Mouse (Mus musculus) spleen, adult 2 months (tissue): Measurements from ENCODE around the gene Lamp1. TPM values are rescaled to one million over a fixed set of nuclear protein-coding genes. Genes with fewer than 3 reads are reported as not detected.

Experiments used
- DNase-seq, 2 experiments: peaks; one replicate each; pipeline versions ENCODE4 v3.0.0 to v3.0.0-alpha.2; 2012 to 2021; ENCODE audit warnings: low spot score in 2 of 2, low read depth in 1 of 2
- H3K27ac ChIP-seq: fragments of 200-500 bp; 2 replicates; pipeline ENCODE4 v1.5.1; 2012; ENCODE audit warnings: low read length, inconsistent platforms; ENCODE audit not compliant: insufficient read depth
- H3K27me3 ChIP-seq: fragments of 200-500 bp; 2 replicates; pipeline ENCODE4 v1.6.1; 2012; ENCODE audit warnings: mild to moderate bottlenecking, moderate library complexity, low read length, inconsistent platforms; ENCODE audit not compliant: control insufficient read depth, insufficient read depth
- H3K36me3 ChIP-seq: fragments of 200-500 bp; 2 replicates; pipeline ENCODE4 v1.6.1; 2012; ENCODE audit warnings: mild to moderate bottlenecking, low read length, inconsistent platforms; ENCODE audit not compliant: control insufficient read depth, insufficient read depth
- H3K4me1 ChIP-seq: fragments of 200-500 bp; 2 replicates; pipeline ENCODE4 v1.6.1; 2011; ENCODE audit warnings: inconsistent platforms; ENCODE audit not compliant: control insufficient read depth, insufficient read depth, insufficient read length
- H3K4me3 ChIP-seq: fragments of 200-500 bp; 2 replicates; pipeline ENCODE4 v1.5.1; 2011; ENCODE audit warnings: mild to moderate bottlenecking, inconsistent platforms; ENCODE audit not compliant: insufficient read depth, insufficient read length; ENCODE audit errors: extremely low read depth
- CTCF ChIP-seq: fragments of 200-500 bp; IDR thresholded peaks from 2 replicates; pipeline ENCODE4 v1.5.1; 2011; ENCODE audit warnings: mild to moderate bottlenecking, inconsistent platforms; ENCODE audit not compliant: insufficient read depth, insufficient read length, insufficient replicate concordance; ENCODE audit errors: extremely low read depth
- POLR2A ChIP-seq: fragments of 200-500 bp; IDR thresholded peaks from 2 replicates; pipeline ENCODE4 v1.6.1; 2011; ENCODE audit warnings: low read depth, low read length, inconsistent platforms
- WGBS: fragments of 180-500 bp; shearing (Covaris S2); methylation state at CpG from one replicate; pipeline ENCODE4 v1.1.7; 2018; 5-methylcytosine and 5-hydroxymethylcytosine counted together
- polyA plus RNA-seq: library from polyadenylated mRNA; depleted of rRNA; stranded (reverse); fragments of >200 nt; gene quantifications from 2 replicates; pipeline ENCODE4 v1.2.3, GENCODE M21; 2012; rRNA removed

Gene Lamp1
- polyA plus RNA-seq, 1 experiment: 234 TPM

DNA sequence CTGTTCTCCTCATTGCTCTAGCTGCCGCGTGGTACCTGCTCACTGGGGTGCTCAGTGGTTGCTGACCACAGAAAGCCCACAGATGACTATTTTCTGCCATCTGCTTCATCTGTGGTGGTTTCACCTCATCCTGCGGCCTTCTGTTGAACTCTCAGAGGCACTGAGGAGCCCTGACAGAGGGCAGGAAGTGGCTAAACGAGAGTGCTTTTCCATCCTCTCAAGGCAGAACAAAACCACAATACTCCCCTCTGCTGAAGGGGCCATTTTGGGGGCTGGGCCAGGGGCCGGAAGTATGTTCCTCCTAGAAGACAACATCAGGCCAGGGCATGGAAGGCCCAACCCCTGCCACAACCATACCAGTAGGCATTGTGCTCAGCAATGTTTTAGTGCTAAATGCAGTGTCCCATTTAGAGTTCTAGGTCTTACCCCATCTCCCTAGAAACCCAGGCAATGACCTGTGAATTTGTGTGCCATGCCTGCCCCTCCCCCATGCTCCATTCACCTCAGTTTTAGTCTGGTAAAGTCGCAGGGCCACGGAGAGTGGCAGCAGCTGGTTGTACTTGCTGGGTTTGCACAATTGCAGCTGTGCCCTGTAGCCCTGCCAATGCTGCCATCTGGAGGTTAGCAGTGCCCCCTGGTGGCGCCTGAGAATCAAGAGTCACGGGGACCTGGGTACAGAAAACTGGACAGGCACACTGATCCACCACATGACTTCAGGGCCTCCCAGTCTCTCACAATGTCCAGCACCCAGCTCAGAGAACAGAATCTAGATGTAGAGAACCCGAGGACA, 54.7 kb downstream of the Lamp1 start:
- 0 out of 2 replicates have a peak overlapping the region, but pooled peaks have one; percentile 25 for H3K27ac ChIP-seq
- TF ChIP-seq CTCF: peak; percentile 69; the same call in 1 of the 2 replicates
- TF ChIP-seq POLR2A: no peak
- no peaks in the 10 kb centered on the region for H3K27me3 ChIP-seq
- H3K4me3 ChIP-seq: no peak overlapping the region
- no peaks in the 10 kb centered on the region for H3K36me3 ChIP-seq
- 4% methylated on average over 10 of the region's 10 CpGs for WGBS
- peak; percentile 68 to 77 for DNase-seq
- peaks cover 14% of the 10 kb centered on the region; the same call in 1 of the 2 replicates for H3K4me1 ChIP-seq

GRCm38 (mm10) chr8:13216386-13216785, 57.4 kb downstream of the Lamp1 start:
- Histone ChIP-seq H3K4me3 (no peak overlapping the region), H3K27me3 (no peaks in the 10 kb centered on the region), H3K27ac (no peak overlapping the region), H3K36me3 (no peaks in the 10 kb centered on the region), H3K4me1 (peaks cover 14% of the 10 kb centered on the region; the same call in 1 of the 2 replicates)
- 84% methylated on average over 8 of the region's 8 CpGs for WGBS
- no peak for DNase-seq
- TF ChIP-seq POLR2A (no peak), CTCF (no peak)

GRCm38 (mm10) chr8:13217093-13217492, 58.1 kb downstream of the Lamp1 start:
- DNase-seq: no peak
- 82% methylated on average over 5 of the region's 5 CpGs for WGBS
- peaks cover 14% of the 10 kb centered on the region; the same call in 1 of the 2 replicates for H3K4me1 ChIP-seq
- TF ChIP-seq POLR2A (no peak), CTCF (no peak)
- H3K36me3 ChIP-seq: no peaks in the 10 kb centered on the region
- no peak overlapping the region for H3K27ac ChIP-seq
- no peak overlapping the region for H3K4me3 ChIP-seq
- no peaks in the 10 kb centered on the region for H3K27me3 ChIP-seq

GRCm38 (mm10) chr8:13217986-13218385, 59.0 kb downstream of the Lamp1 start:
- TF ChIP-seq POLR2A (no peak), CTCF (no peak)
- no peak overlapping the region for H3K4me3 ChIP-seq
- H3K27ac ChIP-seq: no peak overlapping the region
- H3K36me3 ChIP-seq: no peaks in the 10 kb centered on the region
- no peaks in the 10 kb centered on the region for H3K27me3 ChIP-seq
- H3K4me1 ChIP-seq: peaks cover 14% of the 10 kb centered on the region; the same call in 1 of the 2 replicates
- no peak for DNase-seq

- H3K27ac ChIP-seq: no peak overlapping the region
- no peak for TF ChIP-seq POLR2A
- WGBS: 87% methylated on average over 4 of the region's 4 CpGs
Observed at GRCm38 (mm10) chr8:13218441-13218840, 59.5 kb downstream of the Lamp1 start.

GRCm38 (mm10) chr8:13224426-13224825, 65.5 kb downstream of the Lamp1 start:
- no peak for TF ChIP-seq CTCF
- TF ChIP-seq POLR2A: no peak
- H3K4me3 ChIP-seq: no peak overlapping the region
- no peaks in the 10 kb centered on the region for H3K36me3 ChIP-seq
- no peak for DNase-seq
- no peak overlapping the region for H3K27ac ChIP-seq
- no peaks in the 10 kb centered on the region for H3K27me3 ChIP-seq
- no peaks in the 10 kb centered on the region for H3K4me1 ChIP-seq
- 81% methylated on average over 9 of the region's 9 CpGs for WGBS

More at GRCm38 (mm10) chr8:13218441-13218840, 59.5 kb downstream of the Lamp1 start:
- Histone ChIP-seq H3K4me3 (no peak overlapping the region), H3K36me3 (no peaks in the 10 kb centered on the region), H3K27me3 (no peaks in the 10 kb centered on the region), H3K4me1 (peaks cover 9% of the 10 kb centered on the region; the same call in 1 of the 2 replicates)
- DNase-seq: no peak

Other genes with a start within 250 kb of the Lamp1 start
- gene F7, start 133.1 kb upstream of the Lamp1 start, polyA plus RNA-seq: 0.27 and 0.48 TPM in 2 replicates
- 2.5 and 2.7 TPM in 2 replicates for gene F10, start 121.9 kb upstream of the Lamp1 start, polyA plus RNA-seq
- 0.08 and 0.11 TPM in 2 replicates for gene Proz, start 98.2 kb upstream of the Lamp1 start, polyA plus RNA-seq
- 18.2 TPM in 2 replicates for gene Pcid2, start 53.7 kb upstream of the Lamp1 start, polyA plus RNA-seq
- gene Cul4a, start 53.5 kb upstream of the Lamp1 start, polyA plus RNA-seq: 31.3 and 31.6 TPM in 2 replicates
- gene Grtp1, start 41.5 kb downstream of the Lamp1 start, polyA plus RNA-seq: 1.1 and 1.6 TPM in 2 replicates
- gene Adprhl1, start 95.0 kb downstream of the Lamp1 start, polyA plus RNA-seq: 0.18 TPM in 1 of 2 replicates, not detected in the other
- 13.2 and 13.3 TPM in 2 replicates for gene Dcun1d2, start 129.0 kb downstream of the Lamp1 start, polyA plus RNA-seq
- 10.5 and 12.0 TPM in 2 replicates for gene Tmco3, start 129.0 kb downstream of the Lamp1 start, polyA plus RNA-seq
- 22.8 and 24.1 TPM in 2 replicates for gene Tfdp1, start 179.6 kb downstream of the Lamp1 start, polyA plus RNA-seq
- 0.06 and 0.08 TPM in 2 replicates for gene Atp4b, start 237.7 kb downstream of the Lamp1 start, polyA plus RNA-seq
- gene Grk1, start 245.9 kb downstream of the Lamp1 start, polyA plus RNA-seq: not detected in 2 replicates